Mouse (Mus musculus): ENCODE data around the gene Gnaz. TPM values are rescaled to one million over a fixed set of nuclear protein-coding genes. Genes with fewer than 3 reads are reported as not detected.
A peak's percentile ranks its signal among the peaks of the same experiment; 100 is the strongest.

Gene Gnaz
- total RNA-seq, 2 experiments from 2014 or later: 0.75 to 1.5 TPM

DNA sequence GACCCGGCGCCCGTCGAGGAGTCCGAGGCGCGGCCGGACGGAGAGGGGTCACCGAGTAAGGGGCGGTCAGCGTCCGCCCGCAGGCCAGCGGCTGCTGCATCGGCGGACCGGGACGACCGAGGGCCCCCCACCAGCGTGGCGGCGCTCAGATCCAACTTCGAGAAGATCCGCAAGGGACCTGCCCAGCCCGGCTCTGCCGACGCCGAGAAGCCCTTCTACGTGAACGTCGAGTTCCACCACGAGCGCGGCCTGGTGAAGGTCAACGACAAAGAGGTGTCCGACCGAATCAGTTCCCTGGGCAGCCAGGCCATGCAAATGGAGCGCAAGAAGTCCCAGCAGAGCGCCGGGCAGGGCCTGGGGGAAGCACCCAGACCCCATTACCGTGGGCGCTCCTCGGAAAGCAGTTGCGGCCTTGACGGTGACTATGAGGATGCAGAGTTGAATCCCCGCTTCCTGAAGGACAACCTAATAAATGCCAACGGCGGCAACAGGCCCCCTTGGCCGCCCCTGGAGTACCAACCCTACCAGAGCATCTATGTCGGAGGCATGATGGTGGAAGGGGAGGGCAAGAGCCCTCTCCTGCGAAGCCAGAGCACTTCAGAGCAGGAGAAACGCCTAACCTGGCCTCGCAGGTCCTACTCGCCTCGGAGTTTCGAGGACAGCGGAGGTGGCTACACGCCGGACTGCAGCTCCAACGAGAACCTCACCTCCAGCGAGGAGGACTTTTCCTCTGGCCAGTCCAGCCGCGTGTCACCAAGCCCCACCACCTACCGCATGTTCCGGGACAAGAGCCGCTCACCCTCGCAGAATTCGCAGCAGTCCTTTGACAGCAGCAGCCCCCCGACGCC lies 94.6 kb downstream of the Gnaz start:
- DNase-seq (ENCODE audit: low spot score in 2 of 2): peak; percentile 30 to 35

DNA sequence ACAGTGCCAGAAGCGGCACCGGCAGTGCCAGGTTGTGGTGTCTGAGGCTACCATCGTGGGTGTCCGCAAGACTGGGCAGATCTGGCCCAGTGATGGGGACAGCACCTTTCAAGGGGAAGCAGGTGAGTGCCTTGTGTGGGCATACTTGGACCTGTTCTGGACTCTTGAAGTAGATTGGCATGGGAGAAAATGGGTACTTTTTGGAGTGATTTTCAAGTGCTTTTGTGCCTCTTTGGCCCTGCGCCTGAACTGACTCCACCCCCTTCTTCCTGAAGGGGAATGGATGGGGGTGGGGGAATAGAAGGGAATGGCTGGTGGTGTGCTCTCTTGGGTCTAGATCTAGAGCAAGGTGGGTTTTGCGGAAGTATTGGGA lies 95.2 kb downstream of the Gnaz start:
- DNase-seq (ENCODE audit: low spot score in 2 of 2): no peak

GRCm38 (mm10) chr10:75062621-75063020 lies 95.6 kb downstream of the Gnaz start:
- no peak for DNase-seq (ENCODE audit: low spot score in 2 of 2)

DNA sequence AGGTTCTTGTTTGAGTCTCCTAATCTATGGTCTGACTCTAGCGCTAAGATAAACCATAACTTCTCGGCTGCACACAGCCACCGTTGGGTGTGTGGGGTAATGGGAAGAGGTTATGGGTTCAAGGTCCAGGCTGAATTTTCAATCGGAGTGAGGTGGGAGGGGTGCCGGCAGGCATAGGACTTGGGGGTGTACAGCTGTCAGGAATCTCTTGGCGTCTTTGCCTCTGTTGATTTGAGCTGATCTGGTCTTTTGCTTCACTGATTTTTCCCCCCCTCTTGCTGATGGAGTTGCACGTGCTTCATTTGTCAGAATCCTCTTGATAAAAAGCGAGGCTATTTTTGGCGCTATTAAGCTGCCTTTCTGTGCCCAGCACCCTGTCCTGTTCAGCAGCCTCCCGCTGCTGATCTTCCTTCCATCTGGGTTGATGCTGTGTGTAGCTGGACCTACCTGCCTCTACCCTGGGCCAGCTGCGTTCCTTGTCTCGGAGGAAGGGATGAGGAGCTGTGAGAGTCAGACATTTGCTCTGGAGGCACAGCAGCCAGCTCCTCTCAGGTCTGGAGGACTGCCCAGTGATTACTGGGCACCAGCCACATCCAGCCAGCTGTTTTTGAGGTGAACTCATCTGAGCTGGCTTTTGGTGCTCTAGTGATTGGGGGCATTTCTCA lies 96.5 kb downstream of the Gnaz start:
- no peak for DNase-seq (ENCODE audit: low spot score in 2 of 2)

GRCm38 (mm10) chr10:75065691-75066090 lies 98.7 kb downstream of the Gnaz start:
- no peak for DNase-seq (ENCODE audit: low spot score in 2 of 2)

Other genes with a start within 250 kb of the Gnaz start
- not detected for gene Rsph14, start 65.4 kb downstream of the Gnaz start, total RNA-seq (2021)
- 1 to 10 TPM; 1.7 to 2.5 TPM for gene Rab36, start 69.9 kb downstream of the Gnaz start, total RNA-seq (2021)
- 10 to 100 TPM in 1 of 2 experiments, 1 to 10 TPM in 1; 7.3 to 10.5 TPM for gene Bcr, start 93.4 kb downstream of the Gnaz start, total RNA-seq (2021)
- gene Specc1l, start 244.9 kb downstream of the Gnaz start, total RNA-seq (2021): 10 to 100 TPM; 46.0 to 49.7 TPM